Mouse (Mus musculus): ENCODE measurements around the gene Atp23. TPM values are rescaled to one million over a fixed set of nuclear protein-coding genes. Genes with fewer than 3 reads are reported as not detected.

Atp23 gene
- total RNA-seq, 2 experiments from 2014 or later = 11.7 TPM

GRCm38 (mm10) chr10:126929543-126929942 is 28.4 kb upstream of the Atp23 start:
- TF ChIP-seq CTCF (IDR thresholded peaks at IDR 0.05) = no peak
- Histone ChIP-seq H3K27ac (peak overlapping the region; percentile 98), H3K4me3 (no peak overlapping the region)
- no peak for DNase-seq (ENCODE audit: extremely low spot score in 1 of 2, low spot score in 2 of 2)
- intact Hi-C loops (cut with DNase I) = no loop called here

- peak in 1 of 2 experiments; percentile 49 for DNase-seq (ENCODE audit: extremely low spot score in 1 of 2, low spot score in 2 of 2)
- TF ChIP-seq CTCF (IDR thresholded peaks at IDR 0.05) = no peak
- intact Hi-C loops (cut with DNase I) = loop anchor here (1.0 kb wide), 3 partner anchors 24 to 49 kb away; partner anchors contain the start of gene Ctdsp2
- Histone ChIP-seq H3K4me3 (peak overlapping the region; percentile 54), H3K27ac (peak overlapping the region; percentile 98)
Observed at GRCm38 (mm10) chr10:126928819-126929206, 27.7 kb upstream of the Atp23 start.

GRCm38 (mm10) chr10:126928011-126928818 is 27.1 kb upstream of the Atp23 start:
- TF ChIP-seq CTCF (IDR thresholded peaks at IDR 0.05) = peak; percentile 71
- intact Hi-C loops (cut with DNase I) = loop anchor here (1.0 kb wide), 3 partner anchors 25 to 50 kb away; partner anchors contain the start of gene Ctdsp2

GRCm38 (mm10) chr10:126927101-126927961 is 26.2 kb upstream of the Atp23 start:
- no peak for TF ChIP-seq CTCF (IDR thresholded peaks at IDR 0.05)
- Histone ChIP-seq H3K27ac (peak overlapping the region; percentile 98), H3K4me3 (peak overlapping the region; percentile 54)
- peak in 1 of 2 experiments; percentile 19 for DNase-seq (ENCODE audit: extremely low spot score in 1 of 2, low spot score in 2 of 2)
- intact Hi-C loops (cut with DNase I) = no loop called here

More at GRCm38 (mm10) chr10:126928011-126928818, 27.1 kb upstream of the Atp23 start:
- DNase-seq (ENCODE audit: extremely low spot score in 1 of 2, low spot score in 2 of 2) = peak; percentile 77 to 79
- Histone ChIP-seq H3K4me3 (peak overlapping the region; percentile 54), H3K27ac (peak overlapping the region; percentile 98)

GRCm38 (mm10) chr10:126925391-126925790 is 24.2 kb upstream of the Atp23 start:
- Histone ChIP-seq H3K4me3 (no peak overlapping the region), H3K27ac (no peak overlapping the region; the same call in 1 of the 2 replicates)
- intact Hi-C loops (cut with DNase I) = no loop called here
- TF ChIP-seq CTCF (IDR thresholded peaks at IDR 0.05) = no peak
- DNase-seq (ENCODE audit: extremely low spot score in 1 of 2, low spot score in 2 of 2) = no peak

- no peak for TF ChIP-seq CTCF (IDR thresholded peaks at IDR 0.05)
- H3K4me3 ChIP-seq = no peak overlapping the region
Observed at GRCm38 (mm10) chr10:126924087-126924486, 22.9 kb upstream of the Atp23 start.

GRCm38 (mm10) chr10:126920220-126920619 is 19.1 kb upstream of the Atp23 start:
- H3K4me3 ChIP-seq = no peak overlapping the region
- no peak overlapping the region for H3K27ac ChIP-seq
- no peak for DNase-seq (ENCODE audit: extremely low spot score in 1 of 2, low spot score in 2 of 2)
- peak; percentile 36 for TF ChIP-seq CTCF (IDR thresholded peaks at IDR 0.05)
- intact Hi-C loops (cut with DNase I) = no loop called here

More at GRCm38 (mm10) chr10:126924087-126924486, 22.9 kb upstream of the Atp23 start:
- intact Hi-C loops (cut with DNase I) = no loop called here
- no peak for DNase-seq (ENCODE audit: extremely low spot score in 1 of 2, low spot score in 2 of 2)
- no peak overlapping the region for H3K27ac ChIP-seq

GRCm38 (mm10) chr10:126919067-126919466 is 17.9 kb upstream of the Atp23 start:
- intact Hi-C loops (cut with DNase I) = loop anchor here (1.0 kb wide), 2 partner anchors 71 to 111 kb away; partner anchors contain the start of gene Tsfm
- no peak overlapping the region for H3K27ac ChIP-seq
- peak; percentile 90 to 96 for DNase-seq (ENCODE audit: extremely low spot score in 1 of 2, low spot score in 2 of 2)
- no peak overlapping the region for H3K4me3 ChIP-seq
- TF ChIP-seq CTCF (IDR thresholded peaks at IDR 0.05) = peak; percentile 100

GRCm38 (mm10) chr10:126914288-126914687 is 13.1 kb upstream of the Atp23 start:
- no peak for DNase-seq (ENCODE audit: extremely low spot score in 1 of 2, low spot score in 2 of 2)
- Histone ChIP-seq H3K4me3 (no peak overlapping the region), H3K27ac (no peak overlapping the region)
- no peak for TF ChIP-seq CTCF (IDR thresholded peaks at IDR 0.05)
- intact Hi-C loops (cut with DNase I) = no loop called here

GRCm38 (mm10) chr10:126911479-126911878 is 10.3 kb upstream of the Atp23 start:
- intact Hi-C loops (cut with DNase I) = no loop called here
- TF ChIP-seq CTCF (IDR thresholded peaks at IDR 0.05) = no peak
- no peak overlapping the region for H3K27ac ChIP-seq
- H3K4me3 ChIP-seq = no peak overlapping the region
- DNase-seq (ENCODE audit: extremely low spot score in 1 of 2, low spot score in 2 of 2) = no peak

- TF ChIP-seq CTCF (IDR thresholded peaks at IDR 0.05) = no peak
- intact Hi-C loops (cut with DNase I) = no loop called here
- H3K27ac ChIP-seq = no peak overlapping the region
- H3K4me3 ChIP-seq = no peak overlapping the region
- DNase-seq (ENCODE audit: extremely low spot score in 1 of 2, low spot score in 2 of 2) = no peak
Observed at GRCm38 (mm10) chr10:126906811-126907210, 5.7 kb upstream of the Atp23 start.

GRCm38 (mm10) chr10:126905650-126906075 is 4.5 kb upstream of the Atp23 start:
- Histone ChIP-seq H3K27ac (peak overlapping the region; percentile 70), H3K4me3 (peak overlapping the region; percentile 62)
- peak; percentile 89 to 91 for DNase-seq (ENCODE audit: extremely low spot score in 1 of 2, low spot score in 2 of 2)
- intact Hi-C loops (cut with DNase I) = no loop called here
- TF ChIP-seq CTCF (IDR thresholded peaks at IDR 0.05) = no peak; the same call in none of the 2 replicates

Data from left cerebral cortex, adult 2 months (tissue).